Mouse (Mus musculus) forebrain, postnatal 0 days (tissue): ENCODE results near the gene Olfr574. TPM values are rescaled to one million over a fixed set of nuclear protein-coding genes. Genes with fewer than 3 reads are reported as not detected.

Source experiments
- ATAC-seq: fragments of 200-750 bp; cut with Nextera tagmentation; 2 replicates; pipeline ENCODE4 v1.8.0; 2017; ENCODE audit warnings: mild to moderate bottlenecking, moderate library complexity
- DNase-seq: peaks from one replicate; pipeline ENCODE4 v3.0.0-alpha.2; 2015
- H3K27ac ChIP-seq: fragments of 300-500 bp; sonication (generic); 2 replicates; pipeline ENCODE4 v1.5.1; 2014; ENCODE audit warnings: low read depth, mild to moderate bottlenecking, antibody characterized with exemption, low read length, moderate library complexity, mixed read lengths
- H3K27me3 ChIP-seq: fragments of 300-500 bp; sonication (generic); 2 replicates; pipeline ENCODE4 v1.6.1; 2014; ENCODE audit warnings: mild to moderate bottlenecking, low read length, mixed read lengths; ENCODE audit not compliant: insufficient read depth
- H3K36me3 ChIP-seq: fragments of 300-500 bp; sonication (generic); 2 replicates; pipeline ENCODE4 v1.6.1; 2014; ENCODE audit warnings: mild to moderate bottlenecking, moderate library complexity; ENCODE audit not compliant: insufficient read depth
- H3K4me1 ChIP-seq: fragments of 300-500 bp; sonication (generic); 2 replicates; pipeline ENCODE4 v1.6.1; 2014; ENCODE audit warnings: antibody characterized with exemption; ENCODE audit not compliant: insufficient read depth
- H3K4me2 ChIP-seq: fragments of 300-500 bp; sonication (generic); 2 replicates; pipeline ENCODE4 v1.6.1; 2014; ENCODE audit warnings: low read depth, mild to moderate bottlenecking, moderate library complexity
- H3K4me3 ChIP-seq: fragments of 300-500 bp; sonication (generic); 2 replicates; pipeline ENCODE4 v1.5.1; 2014; ENCODE audit warnings: low read depth, low read length, mixed read lengths
- H3K9ac ChIP-seq: fragments of 300-500 bp; sonication (generic); 2 replicates; pipeline ENCODE4 v1.6.1; 2014; ENCODE audit warnings: mild to moderate bottlenecking
- H3K9me3 ChIP-seq: fragments of 300-500 bp; sonication (generic); 2 replicates; pipeline ENCODE4 v1.6.1; 2016; ENCODE audit warnings: low read length
- CTCF ChIP-seq: sonication (generic); IDR thresholded peaks from 2 replicates; pipeline ENCODE4 v1.5.1; 2016; ENCODE audit warnings: antibody characterized with exemption, control low read depth, low read depth
- WGBS: fragments of 180-500 bp; shearing (Covaris S2); extraction: QIAGEN DNeasy Blood & Tissue Kit; methylation state at CpG from one replicate; pipeline ENCODE4 v1.1.7; 2014; 5-methylcytosine and 5-hydroxymethylcytosine counted together
- polyA plus RNA-seq: library from polyadenylated mRNA; unstranded; fragments of >200 nt; fragmentation: Nextera tagmentation; extraction: Ambion mirVana; gene quantifications from 2 replicates; pipeline ENCODE4 v1.2.1, GENCODE M21; 2015
- total RNA-seq: library from RNA; depleted of rRNA; stranded (reverse); fragments of >200 nt; gene quantifications from 2 replicates; pipeline ENCODE4 v1.2.3, GENCODE M21; 2014; rRNA removed

The Olfr574 gene
- total and polyA plus RNA-seq, 2 experiments from 2014 or later = not detected

DNA sequence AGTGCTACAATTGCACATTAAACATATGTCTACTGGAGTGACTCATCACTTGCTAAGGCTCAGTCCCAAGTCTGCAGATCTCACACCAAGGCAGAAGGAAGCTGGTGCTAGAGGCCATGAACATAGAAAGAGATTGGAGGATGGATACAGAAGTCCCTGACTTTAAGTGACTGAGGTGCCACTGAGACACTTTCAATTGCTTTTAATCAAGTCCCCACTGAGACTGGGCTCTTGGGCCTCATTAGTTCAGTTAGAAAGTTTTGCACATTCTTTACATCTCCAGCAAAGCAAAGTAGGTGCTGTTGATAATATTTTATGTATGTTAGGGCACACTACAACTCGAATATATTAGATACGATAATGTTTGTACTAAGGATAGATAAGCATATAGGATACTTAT is 27.6 kb downstream of the Olfr574 start, which contains the start of gene Olfr577:
Gene Olfr577, minus strand, starts transcription at position 101 of the 400 bp plus-strand sequence.
- Histone ChIP-seq H3K9ac (no peak within 1 kb of the TSS), H3K27ac (no peak within 1 kb of the TSS), H3K36me3 (no peaks in the 10 kb centered on the region), H3K4me2 (no peak within 1 kb of the TSS), H3K27me3 (no peaks in the 10 kb centered on the region), H3K4me3 (no peak within 1 kb of the TSS), H3K9me3 (no peaks in the 10 kb centered on the region), H3K4me1 (no peaks in the 10 kb centered on the region)
- ATAC-seq (no peak), DNase-seq (no peak)
- TF ChIP-seq CTCF = no peak
- 84% methylated on average over 2 of the region's 2 CpGs for WGBS

DNA sequence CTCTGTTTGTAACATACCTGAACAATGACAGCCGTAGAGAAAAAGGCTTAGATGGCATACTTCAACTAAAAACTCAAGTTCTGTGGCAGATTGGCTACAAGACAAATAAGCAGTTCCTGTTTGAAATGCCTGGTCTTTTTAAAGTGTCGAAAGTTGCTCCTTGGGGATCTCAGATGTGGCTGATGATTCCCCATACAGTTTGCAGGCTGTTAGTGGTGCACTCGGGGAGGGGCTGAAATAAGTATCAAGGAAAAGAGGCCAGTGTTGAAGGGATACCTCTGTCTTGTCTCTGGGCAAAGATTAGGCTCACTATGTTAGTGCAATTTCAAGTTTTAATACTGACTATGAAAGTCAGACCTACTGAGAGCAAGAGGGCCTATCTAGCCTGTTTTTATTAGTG is 41.0 kb downstream of the Olfr574 start, which contains the start of gene Olfr578:
Gene Olfr578, minus strand, starts transcription at position 101 of the 400 bp plus-strand sequence.
- Histone ChIP-seq H3K4me3 (no peak within 1 kb of the TSS), H3K4me1 (no peaks in the 10 kb centered on the region), H3K9ac (no peak within 1 kb of the TSS), H3K27me3 (no peaks in the 10 kb centered on the region), H3K9me3 (no peaks in the 10 kb centered on the region), H3K36me3 (no peaks in the 10 kb centered on the region), H3K4me2 (no peak within 1 kb of the TSS), H3K27ac (no peak within 1 kb of the TSS)
- WGBS = 83% methylated on average over 3 of the region's 3 CpGs
- DNase-seq = no peak
- no peak for ATAC-seq
- TF ChIP-seq CTCF = no peak

Other genes with a start within 250 kb of the Olfr574 start
- not detected in 2 replicates for gene Olfr558, start 246.3 kb upstream of the Olfr574 start, total RNA-seq
- gene Olfr558, start 246.3 kb upstream of the Olfr574 start, polyA plus RNA-seq = 0.04 TPM in 1 of 2 replicates, not detected in the other
- gene Olfr33, start 229.4 kb upstream of the Olfr574 start, total RNA-seq = not detected in 2 replicates
- not detected in 2 replicates for gene Olfr33, start 229.4 kb upstream of the Olfr574 start, polyA plus RNA-seq
- not detected in 2 replicates for gene Olfr559, start 221.0 kb upstream of the Olfr574 start, total RNA-seq
- gene Olfr559, start 221.0 kb upstream of the Olfr574 start, polyA plus RNA-seq = not detected in 2 replicates
- not detected in 2 replicates for gene Olfr560, start 189.1 kb upstream of the Olfr574 start, total RNA-seq
- gene Olfr560, start 189.1 kb upstream of the Olfr574 start, polyA plus RNA-seq = not detected in 2 replicates
- not detected in 2 replicates for gene Olfr78, start 189.0 kb upstream of the Olfr574 start, total RNA-seq
- 0.04 TPM in 1 of 2 replicates, not detected in the other for gene Olfr78, start 189.0 kb upstream of the Olfr574 start, polyA plus RNA-seq
- not detected in 2 replicates for gene Olfr561, start 177.2 kb upstream of the Olfr574 start, total RNA-seq
- gene Olfr561, start 177.2 kb upstream of the Olfr574 start, polyA plus RNA-seq = not detected in 2 replicates
- not detected in 2 replicates for gene Olfr564, start 145.0 kb upstream of the Olfr574 start, total RNA-seq
- gene Olfr564, start 145.0 kb upstream of the Olfr574 start, polyA plus RNA-seq = not detected in 2 replicates
- gene Olfr566, start 89.7 kb upstream of the Olfr574 start, total RNA-seq = not detected in 2 replicates
- gene Olfr566, start 89.7 kb upstream of the Olfr574 start, polyA plus RNA-seq = not detected in 2 replicates
- not detected in 2 replicates for gene Olfr568, start 71.3 kb upstream of the Olfr574 start, total RNA-seq
- gene Olfr568, start 71.3 kb upstream of the Olfr574 start, polyA plus RNA-seq = not detected in 2 replicates
- not detected in 2 replicates for gene Olfr569, start 57.6 kb upstream of the Olfr574 start, total RNA-seq
- not detected in 2 replicates for gene Olfr569, start 57.6 kb upstream of the Olfr574 start, polyA plus RNA-seq
- gene Olfr570, start 53.9 kb upstream of the Olfr574 start, total RNA-seq = not detected in 2 replicates
- gene Olfr570, start 53.9 kb upstream of the Olfr574 start, polyA plus RNA-seq = 0.23 TPM in 1 of 2 replicates, not detected in the other
- gene Olfr571, start 30.9 kb upstream of the Olfr574 start, total RNA-seq = not detected in 2 replicates
- not detected in 2 replicates for gene Olfr571, start 30.9 kb upstream of the Olfr574 start, polyA plus RNA-seq
- gene Olfr572, start 24.1 kb upstream of the Olfr574 start, total RNA-seq = not detected in 2 replicates
- not detected in 2 replicates for gene Olfr572, start 24.1 kb upstream of the Olfr574 start, polyA plus RNA-seq
- gene Olfr573-ps1, start 5.9 kb upstream of the Olfr574 start, total RNA-seq = not detected in 2 replicates
- not detected in 2 replicates for gene Olfr573-ps1, start 5.9 kb upstream of the Olfr574 start, polyA plus RNA-seq
- gene Olfr575, start 10.3 kb downstream of the Olfr574 start, total RNA-seq = not detected in 2 replicates
- not detected in 2 replicates for gene Olfr575, start 10.3 kb downstream of the Olfr574 start, polyA plus RNA-seq
- not detected in 2 replicates for gene Olfr576, start 14.2 kb downstream of the Olfr574 start, total RNA-seq
- gene Olfr576, start 14.2 kb downstream of the Olfr574 start, polyA plus RNA-seq = not detected in 2 replicates
- not detected in 2 replicates for gene Olfr577, start 27.5 kb downstream of the Olfr574 start, total RNA-seq
- gene Olfr577, start 27.5 kb downstream of the Olfr574 start, polyA plus RNA-seq = not detected in 2 replicates
- gene Olfr578, start 40.9 kb downstream of the Olfr574 start, total RNA-seq = not detected in 2 replicates
- gene Olfr578, start 40.9 kb downstream of the Olfr574 start, polyA plus RNA-seq = not detected in 2 replicates
- not detected in 2 replicates for gene Olfr582, start 89.6 kb downstream of the Olfr574 start, total RNA-seq
- gene Olfr582, start 89.6 kb downstream of the Olfr574 start, polyA plus RNA-seq = not detected in 2 replicates
- gene Olfr583, start 102.8 kb downstream of the Olfr574 start, total RNA-seq = not detected in 2 replicates
- not detected in 2 replicates for gene Olfr583, start 102.8 kb downstream of the Olfr574 start, polyA plus RNA-seq
- not detected in 2 replicates for gene Olfr584, start 133.4 kb downstream of the Olfr574 start, total RNA-seq
- not detected in 2 replicates for gene Olfr584, start 133.4 kb downstream of the Olfr574 start, polyA plus RNA-seq
- not detected in 2 replicates for gene Olfr585, start 149.3 kb downstream of the Olfr574 start, total RNA-seq
- gene Olfr585, start 149.3 kb downstream of the Olfr574 start, polyA plus RNA-seq = not detected in 2 replicates
- gene Olfr586, start 177.2 kb downstream of the Olfr574 start, total RNA-seq = not detected in 2 replicates
- not detected in 2 replicates for gene Olfr586, start 177.2 kb downstream of the Olfr574 start, polyA plus RNA-seq
- gene Olfr588-ps1, start 192.4 kb downstream of the Olfr574 start, total RNA-seq = not detected in 2 replicates
- not detected in 2 replicates for gene Olfr588-ps1, start 192.4 kb downstream of the Olfr574 start, polyA plus RNA-seq
- gene Olfr589, start 207.9 kb downstream of the Olfr574 start, total RNA-seq = not detected in 2 replicates
- gene Olfr589, start 207.9 kb downstream of the Olfr574 start, polyA plus RNA-seq = not detected in 2 replicates
- gene Olfr591, start 229.9 kb downstream of the Olfr574 start, total RNA-seq = not detected in 2 replicates
- gene Olfr591, start 229.9 kb downstream of the Olfr574 start, polyA plus RNA-seq = not detected in 2 replicates
- not detected in 2 replicates for gene Olfr592, start 236.3 kb downstream of the Olfr574 start, total RNA-seq
- not detected in 2 replicates for gene Olfr592, start 236.3 kb downstream of the Olfr574 start, polyA plus RNA-seq